Mouse (Mus musculus) bone marrow macrophage, adult 2 months (primary cell): ENCODE measurements around the gene Fbxl14.

Source experiments
- CTCF ChIP-seq: IDR thresholded peaks from 2 replicates; pipeline ENCODE4 v1.5.1; 2012; ENCODE audit warnings: low read depth, mild to moderate bottlenecking, low read length, moderate library complexity
- POLR2A ChIP-seq: IDR thresholded peaks from 2 replicates; pipeline ENCODE4 v1.6.1; 2012; ENCODE audit warnings: mild to moderate bottlenecking, low read depth, low read length, borderline replicate concordance

GRCm38 (mm10) chr6:119479876-119480705, 623 bp downstream of the Fbxl14 start:
- TF ChIP-seq POLR2A (no peak), CTCF (no peak)
